Mouse (Mus musculus): Measurements from ENCODE around the gene Cdc42bpa. TPM values are rescaled to one million over a fixed set of nuclear protein-coding genes. Genes with fewer than 3 reads are reported as not detected.

Gene Cdc42bpa
- 23.0 TPM for polyA plus RNA-seq (2014; fragmentation: Illumina TruSeq; extraction: RNeasy Lipid Tissue Mini Kit (QIAGEN cat#74804); ENCODE audit: low replicate concordance)

GRCm38 (mm10) chr1:179959721-179960542, at the start of gene Cdc42bpa:
Cdc42bpa (plus strand) TSS chr1:179960472.

GRCm38 (mm10) chr1:180198959-180199714, 238.9 kb downstream of the Cdc42bpa start, which contains the start of gene Coq8a:
Coq8a (minus strand) TSS chr1:180199602.

Other genes starting within 250 kb of the Cdc42bpa start
- gene Kif28, start 215.2 kb upstream of the Cdc42bpa start, polyA plus RNA-seq (2014; fragmentation: Illumina TruSeq; extraction: RNeasy Lipid Tissue Mini Kit (QIAGEN cat#74804); ENCODE audit: low replicate concordance): not detected
- not detected for gene Gm10518, start 157.1 kb upstream of the Cdc42bpa start, polyA plus RNA-seq (2014; fragmentation: Illumina TruSeq; extraction: RNeasy Lipid Tissue Mini Kit (QIAGEN cat#74804); ENCODE audit: low replicate concordance)
- gene Ahctf1, start 156.8 kb upstream of the Cdc42bpa start, polyA plus RNA-seq (2014; fragmentation: Illumina TruSeq; extraction: RNeasy Lipid Tissue Mini Kit (QIAGEN cat#74804); ENCODE audit: low replicate concordance): 62.6 TPM
- 2.0 TPM for gene Coq8a, start 239.1 kb downstream of the Cdc42bpa start, polyA plus RNA-seq (2014; fragmentation: Illumina TruSeq; extraction: RNeasy Lipid Tissue Mini Kit (QIAGEN cat#74804); ENCODE audit: low replicate concordance)

Data from small intestine, adult 10 weeks (tissue).